Mouse (Mus musculus) intestine, embryonic 15.5 days (tissue): ENCODE data around the gene Zfp57. TPM values are rescaled to one million over a fixed set of nuclear protein-coding genes. Genes with fewer than 3 reads are reported as not detected.
"Not testable (repeated sequence)": the region's sequence is repeated elsewhere in the genome, so short reads cannot be mapped to it uniquely, and the experiment has no call there.

Experiments used
- ATAC-seq: fragments of 200-750 bp; cut with Nextera tagmentation; 2 replicates; pipeline ENCODE4 v1.8.0; 2017; ENCODE audit warnings: moderate TSS enrichment, moderate library complexity
- H3K27ac ChIP-seq: fragments of 300-500 bp; sonication (generic); 2 replicates; pipeline ENCODE4 v1.5.1; 2015; ENCODE audit warnings: mild to moderate bottlenecking, inconsistent platforms
- H3K27me3 ChIP-seq: fragments of 300-500 bp; sonication (generic); replicated peaks from 2 replicates; pipeline ENCODE4 v1.6.1; 2015; ENCODE audit warnings: inconsistent platforms
- H3K36me3 ChIP-seq: fragments of 300-500 bp; sonication (generic); 2 replicates; pipeline ENCODE4 v1.6.1; 2015; ENCODE audit warnings: inconsistent platforms
- H3K4me1 ChIP-seq: fragments of 300-500 bp; sonication (generic); replicated peaks from 2 replicates; pipeline ENCODE4 v1.6.1; 2015; ENCODE audit warnings: inconsistent platforms
- H3K4me2 ChIP-seq: fragments of 300-500 bp; sonication (generic); replicated peaks from 2 replicates; pipeline ENCODE4 v1.6.1; 2015; ENCODE audit warnings: mild to moderate bottlenecking, inconsistent platforms
- H3K4me3 ChIP-seq: fragments of 300-500 bp; sonication (generic); replicated peaks from 2 replicates; pipeline ENCODE4 v1.5.1; 2015; ENCODE audit warnings: inconsistent platforms
- H3K9ac ChIP-seq: fragments of 300-500 bp; sonication (generic); 2 replicates; pipeline ENCODE4 v1.6.1; 2015; ENCODE audit warnings: inconsistent platforms
- H3K9me3 ChIP-seq: fragments of 300-500 bp; sonication (generic); 2 replicates; pipeline ENCODE4 v1.6.1; 2016; ENCODE audit warnings: inconsistent platforms
- WGBS: fragments of 180-500 bp; shearing (Covaris S2); methylation state at CpG from one replicate; pipeline ENCODE4 v1.1.7; 2015; 5-methylcytosine and 5-hydroxymethylcytosine counted together
- polyA plus RNA-seq: library from polyadenylated mRNA; unstranded; fragments of >200 nt; fragmentation: Nextera tagmentation; extraction: Ambion mirVana; gene quantifications from 2 replicates; pipeline ENCODE4 v1.2.1, GENCODE M21; 2015

Gene Zfp57
- polyA plus RNA-seq, 1 experiment from 2014 or later, result 57.6 TPM

DNA sequence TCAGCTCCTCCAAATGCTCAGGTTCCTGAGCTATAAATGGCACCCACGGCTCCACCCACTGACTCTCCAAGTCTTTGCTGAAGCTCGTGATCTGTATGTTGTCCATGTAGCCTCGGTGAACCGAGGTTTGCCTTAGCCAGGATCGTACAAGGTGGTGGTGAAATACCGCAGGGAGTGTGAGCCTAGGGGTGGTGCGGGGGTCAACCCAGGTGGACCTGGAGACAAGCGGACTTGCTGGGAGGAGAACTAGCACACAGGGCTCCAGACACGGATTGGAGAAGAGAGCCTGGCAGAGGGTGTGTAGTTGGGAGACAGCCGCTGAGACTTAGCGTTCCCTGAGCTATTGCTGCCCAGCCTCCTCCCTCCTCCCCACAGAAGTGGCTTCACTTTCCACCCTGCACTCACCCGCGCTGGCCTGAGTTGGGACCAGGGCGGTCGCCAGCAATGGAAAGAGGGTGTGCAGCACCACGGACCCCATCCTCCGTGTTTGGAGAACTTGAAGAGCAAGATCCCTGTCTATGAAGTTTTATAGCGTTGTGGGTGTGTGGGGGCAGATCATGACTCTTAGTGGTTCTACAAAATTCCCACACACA is 19.6 kb upstream of the Zfp57 start, which contains the start of gene 2410137M14Rik:
TSS of gene 2410137M14Rik (minus strand) at position 17 of the 593 bp plus-strand sequence.
- peak; percentile 67 for ATAC-seq
- Histone ChIP-seq H3K9me3 (no peaks in the 10 kb centered on the region), H3K4me3 (0 out of 2 replicates have a peak within 1 kb of the TSS, but pooled peaks have one; percentile 9), H3K27me3 (no peaks in the 10 kb centered on the region), H3K36me3 (no peaks in the 10 kb centered on the region), H3K27ac (no peak within 1 kb of the TSS), H3K9ac (no peak within 1 kb of the TSS), H3K4me1 (peaks cover 14% of the 10 kb centered on the region; the same call in 1 of the 2 replicates), H3K4me2 (peak within 1 kb of the TSS; percentile 52)
- WGBS, result 10% methylated on average over 18 of the region's 18 CpGs

DNA sequence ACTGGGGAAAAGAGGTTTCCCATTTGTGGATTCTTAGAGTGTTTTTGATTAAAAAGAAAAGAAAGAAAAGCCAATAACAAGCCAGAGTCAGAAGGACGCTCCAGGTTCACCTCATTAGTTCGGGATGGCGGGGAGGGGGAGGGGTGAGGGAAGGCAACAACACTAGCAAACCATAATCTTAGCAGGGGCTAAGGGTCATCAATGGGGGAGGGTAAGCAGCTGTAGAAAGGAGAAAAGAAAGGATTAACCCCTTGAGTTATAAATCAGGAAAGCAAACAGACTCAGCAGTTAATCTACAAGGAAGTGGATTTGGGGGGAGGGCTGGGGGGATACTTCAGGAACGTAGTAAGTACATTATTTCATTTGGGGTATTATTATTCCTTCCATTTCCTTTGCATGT is 19.1 kb upstream of the Zfp57 start:
- no peak overlapping the region for H3K27ac ChIP-seq
- no peak overlapping the region for H3K4me3 ChIP-seq
- H3K27me3 ChIP-seq, result no peaks in the 10 kb centered on the region
- H3K4me2 ChIP-seq, result peak overlapping the region; percentile 52
- peaks cover 14% of the 10 kb centered on the region; the same call in 1 of the 2 replicates for H3K4me1 ChIP-seq
- WGBS, result 5% methylated on average over 4 of the region's 4 CpGs
- no peaks in the 10 kb centered on the region for H3K9me3 ChIP-seq
- peak; percentile 76 for ATAC-seq
- no peaks in the 10 kb centered on the region for H3K36me3 ChIP-seq
- H3K9ac ChIP-seq, result no peak overlapping the region

DNA sequence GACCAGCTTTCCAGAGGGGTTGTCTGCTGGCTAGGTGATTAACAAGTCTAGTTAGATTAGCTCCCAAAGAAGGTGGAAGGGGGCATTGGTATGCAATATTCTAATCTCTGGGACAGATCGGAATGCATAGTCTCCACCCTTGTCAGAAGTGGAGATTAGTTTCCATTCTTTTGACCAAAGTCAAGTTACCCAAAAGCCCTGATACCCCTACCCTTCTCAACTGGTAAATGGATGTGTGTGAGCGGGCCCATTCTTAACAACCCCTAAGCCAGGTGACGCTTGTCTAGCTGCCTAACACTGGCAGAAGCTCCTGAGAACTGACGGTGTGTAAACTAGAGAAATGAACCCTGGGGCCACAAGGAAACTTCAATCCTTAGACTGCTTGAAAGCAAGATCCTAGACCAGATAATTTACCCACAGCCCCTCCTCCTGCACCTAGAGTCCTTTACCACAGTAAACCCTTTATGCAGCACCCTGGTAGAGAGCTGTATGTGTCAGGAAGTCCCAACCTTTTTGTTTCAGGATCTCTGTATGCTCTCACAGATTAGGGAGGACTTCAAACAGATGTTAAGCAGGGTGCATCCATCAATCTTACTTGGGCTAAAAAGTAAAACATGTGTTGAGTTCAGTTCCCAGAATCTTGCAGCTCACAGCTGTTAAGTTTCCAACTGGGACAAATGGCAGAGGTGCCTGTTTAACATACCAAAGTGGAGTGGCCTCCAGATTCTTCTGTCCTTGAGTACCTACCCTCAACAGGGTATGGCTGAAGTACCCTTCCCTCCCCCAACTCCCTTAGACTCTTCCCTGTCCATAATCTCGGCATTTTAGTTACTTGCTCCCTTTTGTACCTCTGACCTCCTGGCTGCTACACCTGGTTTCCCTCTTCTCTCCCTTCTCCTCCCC is 18.5 kb upstream of the Zfp57 start:
- peaks cover 3% of the 10 kb centered on the region for H3K27me3 ChIP-seq
- WGBS, result 37% methylated on average over 5 of the region's 5 CpGs
- no peaks in the 10 kb centered on the region for H3K36me3 ChIP-seq
- no peak overlapping the region for H3K9ac ChIP-seq
- peak; percentile 54 for ATAC-seq
- H3K9me3 ChIP-seq, result no peaks in the 10 kb centered on the region
- 0 out of 2 replicates have a peak overlapping the region, but pooled peaks have one; percentile 9 for H3K4me2 ChIP-seq
- H3K4me1 ChIP-seq, result peaks cover 14% of the 10 kb centered on the region; the same call in 1 of the 2 replicates
- no peak overlapping the region for H3K27ac ChIP-seq
- H3K4me3 ChIP-seq, result no peak overlapping the region

DNA sequence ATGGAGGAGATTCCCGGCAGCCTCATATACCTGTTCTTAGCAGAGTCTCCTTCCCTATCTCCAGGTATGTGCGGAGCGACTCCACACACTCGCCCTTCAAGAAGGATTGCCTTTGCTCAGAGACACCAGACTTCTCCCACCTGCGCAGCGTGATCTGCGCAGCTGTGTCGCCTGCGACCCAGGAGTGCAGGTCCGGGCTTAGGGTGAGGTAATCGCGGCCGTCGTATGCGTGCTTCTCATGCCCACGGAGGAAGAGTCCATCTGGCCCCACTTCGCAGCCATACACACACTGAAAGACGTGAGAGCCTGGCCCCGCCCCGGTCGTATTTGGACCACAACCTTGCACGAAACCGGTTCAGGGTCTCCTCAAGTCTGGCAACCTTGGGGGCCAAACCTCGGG is 12.5 kb upstream of the Zfp57 start:
- H3K4me2 ChIP-seq, result peak overlapping the region; percentile 53
- H3K36me3 ChIP-seq, result no peaks in the 10 kb centered on the region
- peak; percentile 56; the same call in 1 of the 2 replicates for ATAC-seq
- no peaks in the 10 kb centered on the region for H3K9me3 ChIP-seq
- peaks cover 11% of the 10 kb centered on the region for H3K27me3 ChIP-seq
- peak overlapping the region; percentile 20 for H3K4me3 ChIP-seq
- 4% methylated on average over 24 of the region's 24 CpGs for WGBS
- 0 out of 2 replicates have a peak, but pooled peaks cover 5% of the 10 kb centered on the region for H3K4me1 ChIP-seq
- no peak overlapping the region for H3K9ac ChIP-seq
- no peak overlapping the region for H3K27ac ChIP-seq

DNA sequence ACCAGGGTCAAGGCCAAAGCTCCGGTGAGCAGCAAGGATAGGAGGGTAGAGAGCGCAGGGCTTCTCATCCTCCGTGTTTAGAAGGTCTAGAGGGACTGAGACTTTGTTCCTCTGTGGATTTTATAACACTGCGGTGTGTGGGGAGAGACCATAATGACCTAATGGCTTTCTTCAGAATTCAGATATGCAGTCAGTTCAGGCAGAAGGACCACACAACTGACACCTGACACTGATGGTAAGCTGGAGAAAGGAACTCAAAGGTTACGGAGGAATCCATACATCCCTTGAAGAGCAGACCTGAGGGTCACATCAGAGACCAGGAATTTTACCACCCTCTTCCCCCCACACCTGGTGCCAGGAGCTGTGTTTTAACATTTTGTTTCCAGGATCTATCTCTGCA is 11.5 kb upstream of the Zfp57 start, which contains the start of gene H2-M5:
TSS of gene H2-M5 (minus strand) at position 101 of the 400 bp plus-strand sequence.
- Histone ChIP-seq H3K9me3 (no peaks in the 10 kb centered on the region), H3K4me2 (peak within 1 kb of the TSS; percentile 53), H3K4me1 (0 out of 2 replicates have a peak, but pooled peaks cover 5% of the 10 kb centered on the region), H3K27me3 (peaks cover 11% of the 10 kb centered on the region), H3K9ac (no peak within 1 kb of the TSS), H3K4me3 (peak within 1 kb of the TSS; percentile 20), H3K27ac (no peak within 1 kb of the TSS), H3K36me3 (no peaks in the 10 kb centered on the region)
- 30% methylated on average over 5 of the region's 5 CpGs for WGBS
- no peak for ATAC-seq

DNA sequence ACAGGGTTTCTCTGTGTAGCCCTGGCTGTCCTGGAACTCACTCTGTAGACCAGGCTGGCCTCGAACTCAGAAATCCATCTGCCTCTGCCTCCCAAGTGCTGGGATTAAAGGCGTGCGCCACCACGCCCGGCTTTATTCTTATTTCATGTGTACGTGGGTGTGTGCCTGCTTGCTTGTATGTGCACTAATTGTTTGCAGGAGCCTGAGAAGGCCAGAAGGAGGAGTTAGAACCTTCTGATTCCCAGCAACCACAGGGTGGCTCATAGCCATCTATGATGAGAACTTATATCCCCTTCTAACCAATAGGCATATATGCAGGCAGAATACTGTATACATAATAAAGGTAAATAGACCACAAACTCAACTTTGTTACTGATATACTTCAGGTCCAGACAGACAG is 10.3 kb upstream of the Zfp57 start:
- H3K4me1 ChIP-seq, H3K36me3 ChIP-seq, H3K4me3 ChIP-seq, H3K9ac ChIP-seq, H3K9me3 ChIP-seq, H3K27ac ChIP-seq, ATAC-seq, H3K4me2 ChIP-seq: not testable (repeated sequence)
- peaks cover 11% of the 10 kb centered on the region for H3K27me3 ChIP-seq
- WGBS, result 91% methylated on average over 6 of the region's 6 CpGs

DNA sequence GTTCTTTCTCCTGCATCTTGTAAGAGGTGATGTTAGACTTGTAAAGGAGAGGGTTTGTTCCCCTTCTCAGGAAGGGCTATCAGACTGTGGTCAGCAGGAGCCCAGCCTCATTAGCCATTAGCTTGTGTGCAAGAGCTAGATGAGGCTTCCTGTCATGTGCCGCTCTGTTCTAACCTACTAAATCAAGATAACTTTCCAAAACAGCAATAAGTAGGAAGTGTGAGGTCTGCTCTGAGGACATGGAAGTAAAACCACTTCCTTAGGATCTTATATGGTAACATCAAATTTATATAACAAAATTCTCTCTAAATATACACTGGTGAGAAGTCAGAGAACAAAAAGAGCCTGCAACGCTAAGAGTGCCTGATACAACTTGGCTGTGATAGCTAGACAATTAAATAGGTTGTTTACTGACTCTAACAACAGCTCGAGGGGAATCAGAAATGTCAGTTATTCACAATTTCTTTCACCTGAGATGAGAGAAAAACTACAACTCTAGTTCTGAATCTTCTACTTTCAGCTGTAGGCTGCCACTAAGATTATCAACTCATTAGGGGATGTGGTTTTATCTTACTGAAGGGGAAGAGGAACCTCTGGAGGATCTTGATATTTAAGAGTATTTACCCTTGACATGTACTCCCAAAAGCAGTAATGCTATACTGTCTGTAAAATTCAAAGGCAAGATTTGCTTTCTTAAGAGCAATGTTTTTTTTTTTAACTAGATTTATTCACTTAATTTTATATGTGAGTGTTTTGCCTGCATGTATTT is 8.4 kb upstream of the Zfp57 start:
- Histone ChIP-seq H3K27ac (no peak overlapping the region), H3K9ac (no peak overlapping the region), H3K9me3 (no peaks in the 10 kb centered on the region), H3K36me3 (no peaks in the 10 kb centered on the region), H3K4me1 (0 out of 2 replicates have a peak, but pooled peaks cover 5% of the 10 kb centered on the region), H3K4me3 (no peak overlapping the region), H3K27me3 (peaks cover 8% of the 10 kb centered on the region), H3K4me2 (no peak overlapping the region)
- WGBS, result 68% methylated on average over 3 of the region's 3 CpGs
- no peak for ATAC-seq

DNA sequence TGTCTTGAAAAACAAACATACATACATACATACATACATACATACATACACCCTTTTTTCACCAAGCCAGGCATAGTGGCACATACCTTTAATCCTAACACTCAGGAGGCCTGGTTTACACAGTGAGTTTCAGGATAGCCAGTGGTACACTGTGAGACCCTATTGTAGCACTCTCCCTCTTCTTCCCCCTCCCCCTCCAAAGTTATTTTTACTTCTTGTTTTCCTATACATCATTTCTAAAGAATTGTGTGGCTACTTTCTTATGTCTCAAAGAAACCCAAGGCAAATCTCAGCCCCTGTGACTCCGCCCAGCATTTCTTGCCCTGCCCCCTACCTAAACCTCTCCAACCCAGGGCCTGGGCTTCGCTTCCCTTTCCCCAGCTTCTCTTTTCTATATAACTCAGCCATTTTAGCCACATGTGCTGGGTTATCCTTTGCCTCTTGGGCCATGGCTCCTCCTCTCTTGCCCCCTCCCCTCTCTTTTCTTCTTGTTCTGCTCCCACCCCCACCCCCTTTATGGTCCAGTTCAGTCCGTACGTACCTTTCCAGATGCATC is 7.1 kb upstream of the Zfp57 start:
- WGBS, result 88% methylated on average over 4 of the region's 4 CpGs
- Histone ChIP-seq H3K4me2 (no peak overlapping the region), H3K4me3 (no peak overlapping the region), H3K27me3 (0 out of 2 replicates have a peak, but pooled peaks cover 2% of the 10 kb centered on the region), H3K4me1 (0 out of 2 replicates have a peak, but pooled peaks cover under 1% of the 10 kb centered on the region), H3K9ac (no peak overlapping the region), H3K36me3 (no peaks in the 10 kb centered on the region), H3K9me3 (no peaks in the 10 kb centered on the region), H3K27ac (no peak overlapping the region)
- no peak for ATAC-seq

DNA sequence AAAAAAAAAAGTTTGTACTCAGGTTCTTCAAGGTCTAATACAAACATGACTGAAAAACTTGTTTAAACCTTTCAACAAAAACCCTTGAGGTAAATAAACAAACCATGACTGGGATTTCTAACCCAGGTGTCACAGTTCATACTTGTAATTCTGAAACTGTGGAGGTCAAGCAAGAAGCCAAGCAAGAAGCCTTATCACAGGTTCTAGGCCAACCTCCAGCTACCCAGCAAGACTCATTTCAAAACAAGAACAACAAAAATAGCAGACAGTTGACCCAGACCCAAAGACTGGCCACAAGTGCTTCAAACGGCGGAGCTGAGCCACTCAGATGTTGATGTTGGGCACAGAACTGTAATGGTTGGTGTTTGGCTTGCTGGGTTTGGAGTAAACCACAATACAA is 6.4 kb upstream of the Zfp57 start:
- WGBS, result 78% methylated on average over 2 of the region's 2 CpGs
- no peaks in the 10 kb centered on the region for H3K4me1 ChIP-seq
- no peaks in the 10 kb centered on the region for H3K36me3 ChIP-seq
- H3K9me3 ChIP-seq, result no peaks in the 10 kb centered on the region
- H3K27me3 ChIP-seq, result no peaks in the 10 kb centered on the region
- H3K4me2 ChIP-seq, result no peak overlapping the region
- H3K4me3 ChIP-seq, result no peak overlapping the region
- H3K9ac ChIP-seq, result no peak overlapping the region
- no peak overlapping the region for H3K27ac ChIP-seq
- no peak for ATAC-seq

DNA sequence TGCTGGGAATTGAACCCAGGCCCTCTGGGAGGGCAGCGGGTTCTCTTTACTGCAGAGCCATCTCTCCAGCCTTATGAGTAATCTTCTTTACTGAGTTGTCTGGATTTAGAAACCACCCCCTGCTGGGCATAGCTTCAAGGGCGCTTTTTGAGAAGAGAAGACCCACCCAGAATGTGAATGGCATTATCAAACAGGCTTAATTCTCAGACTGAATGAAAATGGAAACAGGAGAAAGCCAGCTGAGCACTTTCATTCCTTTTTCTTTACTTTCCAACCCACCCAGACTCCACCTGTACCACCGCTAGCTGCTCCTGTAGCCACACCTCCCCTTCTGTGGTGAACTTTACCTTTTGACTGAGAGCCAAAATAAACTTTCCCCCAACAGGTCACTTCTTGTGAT is 5.5 kb upstream of the Zfp57 start:
- no peaks in the 10 kb centered on the region for H3K4me1 ChIP-seq
- ATAC-seq, result no peak
- H3K4me2 ChIP-seq, result no peak overlapping the region
- H3K27me3 ChIP-seq, result no peaks in the 10 kb centered on the region
- H3K9me3 ChIP-seq, result no peaks in the 10 kb centered on the region
- H3K36me3 ChIP-seq, result no peaks in the 10 kb centered on the region
- H3K4me3 ChIP-seq, result no peak overlapping the region
- no peak overlapping the region for H3K9ac ChIP-seq
- no peak overlapping the region for H3K27ac ChIP-seq
- WGBS, result 66% methylated on average over 3 of the region's 3 CpGs

DNA sequence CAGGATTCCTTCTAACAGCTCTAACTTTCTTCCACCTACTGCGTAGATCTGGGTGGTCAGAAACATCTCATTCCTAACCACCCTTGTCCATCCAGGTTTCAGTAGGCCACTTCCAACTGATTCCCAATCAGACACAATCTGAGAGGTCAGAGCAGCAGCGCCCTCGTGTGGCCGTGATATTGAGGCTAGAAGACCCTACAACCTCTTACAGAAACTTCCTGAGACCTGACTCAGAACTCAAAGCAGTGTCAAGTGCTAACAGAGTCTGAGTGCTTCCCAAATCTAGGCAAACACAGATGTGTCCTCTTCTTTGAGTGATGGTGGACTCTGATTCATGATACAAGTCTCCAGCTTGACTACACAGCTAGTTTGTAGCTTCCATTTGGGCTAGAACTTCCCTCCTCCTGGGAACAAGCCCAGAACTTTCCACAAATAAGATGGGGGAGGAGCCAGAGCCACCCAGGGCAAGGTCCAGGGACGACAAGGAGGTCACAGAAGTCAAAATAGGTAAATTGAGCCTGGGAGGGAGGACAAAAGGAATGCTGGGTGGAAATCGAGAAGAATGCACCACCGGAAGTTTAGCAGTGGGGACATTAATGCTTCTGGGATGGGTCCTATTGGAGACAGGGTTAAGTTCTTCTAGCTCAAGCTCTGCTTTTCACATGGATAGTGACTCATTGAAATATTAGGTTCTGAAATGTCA is 3.8 kb upstream of the Zfp57 start:
- H3K4me1 ChIP-seq, result no peaks in the 10 kb centered on the region
- H3K4me2 ChIP-seq, result no peak overlapping the region
- 26% methylated on average over 7 of the region's 7 CpGs for WGBS
- no peak overlapping the region for H3K4me3 ChIP-seq
- H3K27me3 ChIP-seq, result no peaks in the 10 kb centered on the region
- peak; percentile 61 for ATAC-seq
- H3K9ac ChIP-seq, result no peak overlapping the region
- H3K36me3 ChIP-seq, result no peaks in the 10 kb centered on the region
- H3K9me3 ChIP-seq, result no peaks in the 10 kb centered on the region
- H3K27ac ChIP-seq, result no peak overlapping the region
